Mouse (Mus musculus) adrenal gland, postnatal 10 days (tissue): ENCODE data around the gene Zcchc7. TPM values are rescaled to one million over a fixed set of nuclear protein-coding genes. Genes with fewer than 3 reads are reported as not detected.

ENCODE experiments used
- DNase-seq: peaks from one replicate; pipeline ENCODE4 v3.0.0; 2021; ENCODE audit warnings: mixed read lengths
- microRNA-seq: library from miRNA; unstranded; fragments of <30 nt; microRNA quantifications from one replicate; pipeline ENCODE4 v1.2.0, GENCODE M21; 2021
- total RNA-seq, 2 experiments: library from RNA; stranded (reverse); gene quantifications; 2 replicates each; pipeline ENCODE4 v1.2.3; 2021

The Zcchc7 gene
- total RNA-seq, 2 experiments from 2014 or later = 28.7 to 51.6 TPM

DNA sequence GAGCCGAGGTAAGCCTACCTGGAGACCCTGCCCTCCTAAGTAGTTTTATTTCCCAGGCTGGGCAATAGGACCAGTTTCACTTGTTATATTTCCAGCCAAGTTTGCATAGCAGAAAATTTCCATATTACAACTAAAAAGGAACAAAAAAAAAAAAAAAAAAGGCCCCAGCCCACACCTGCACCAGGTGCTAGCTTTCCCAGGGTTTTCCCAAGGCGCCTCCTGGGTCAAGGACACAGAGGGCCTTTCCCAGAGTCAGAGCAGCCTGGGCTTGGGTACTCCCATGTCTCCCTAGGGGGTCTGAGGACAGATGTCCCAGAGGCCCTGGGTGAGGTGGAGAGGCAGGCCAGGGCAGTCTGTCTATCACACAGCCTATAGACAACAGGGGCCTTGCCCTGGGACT is 209.5 kb downstream of the Zcchc7 start:
- no peak for DNase-seq

DNA sequence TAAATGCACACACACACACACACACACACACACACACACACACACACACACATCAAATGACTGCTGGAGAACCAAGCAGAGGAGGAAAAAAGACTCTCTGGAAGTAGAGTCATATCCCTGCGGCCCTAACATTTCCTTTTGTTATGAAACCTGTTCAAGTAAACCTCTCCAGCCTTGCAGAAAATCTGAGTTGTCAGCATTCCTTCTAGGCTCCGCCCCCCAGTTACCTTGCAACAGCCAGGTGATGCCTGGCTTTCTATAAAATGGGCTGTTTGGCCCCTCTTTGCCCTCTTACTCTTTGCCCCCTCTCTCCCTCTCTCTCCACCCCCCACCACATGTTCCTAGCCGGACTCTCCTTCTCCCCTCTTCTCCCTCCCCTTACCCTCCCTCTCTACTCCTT is 210.1 kb downstream of the Zcchc7 start:
- DNase-seq = no peak

DNA sequence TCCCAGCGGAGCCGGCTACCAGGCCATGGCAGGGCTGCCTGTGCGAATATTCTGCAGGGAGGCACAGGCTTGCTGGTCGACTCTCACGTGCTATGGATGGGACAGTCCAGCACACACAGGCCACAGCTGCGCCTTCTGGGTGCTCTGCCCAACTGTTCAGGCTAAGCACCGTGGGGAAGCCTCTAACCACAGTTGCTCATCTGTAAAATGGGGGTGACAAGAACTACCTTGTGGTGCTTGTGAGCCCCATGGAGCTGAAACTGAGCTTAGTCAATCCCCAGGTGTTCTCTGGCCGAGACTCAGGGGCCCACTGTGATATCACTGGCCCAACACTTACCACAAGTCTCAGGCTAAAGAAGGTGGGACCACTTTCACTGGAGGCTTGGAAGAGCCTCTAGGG is 211.7 kb downstream of the Zcchc7 start:
- DNase-seq = no peak

DNA sequence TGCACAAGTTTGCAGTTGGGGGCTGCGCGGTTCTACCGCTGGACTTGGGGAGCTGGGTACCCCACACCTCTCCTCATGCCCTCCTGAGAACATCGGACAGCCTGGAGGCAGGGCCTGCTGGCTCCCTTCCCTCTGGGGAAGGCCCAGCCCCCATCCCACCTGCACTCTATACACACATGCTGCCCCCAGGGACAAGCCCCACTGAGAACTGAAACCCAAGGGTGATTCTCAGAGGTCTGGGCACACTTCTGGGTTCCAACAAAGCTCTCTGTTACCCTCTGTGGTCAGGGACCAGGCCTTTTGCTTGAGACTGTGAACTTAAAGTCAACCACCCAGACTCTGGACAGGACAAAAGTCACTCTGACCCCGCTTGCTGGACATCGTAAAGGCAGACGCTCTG is 214.4 kb downstream of the Zcchc7 start:
- DNase-seq = no peak

DNA sequence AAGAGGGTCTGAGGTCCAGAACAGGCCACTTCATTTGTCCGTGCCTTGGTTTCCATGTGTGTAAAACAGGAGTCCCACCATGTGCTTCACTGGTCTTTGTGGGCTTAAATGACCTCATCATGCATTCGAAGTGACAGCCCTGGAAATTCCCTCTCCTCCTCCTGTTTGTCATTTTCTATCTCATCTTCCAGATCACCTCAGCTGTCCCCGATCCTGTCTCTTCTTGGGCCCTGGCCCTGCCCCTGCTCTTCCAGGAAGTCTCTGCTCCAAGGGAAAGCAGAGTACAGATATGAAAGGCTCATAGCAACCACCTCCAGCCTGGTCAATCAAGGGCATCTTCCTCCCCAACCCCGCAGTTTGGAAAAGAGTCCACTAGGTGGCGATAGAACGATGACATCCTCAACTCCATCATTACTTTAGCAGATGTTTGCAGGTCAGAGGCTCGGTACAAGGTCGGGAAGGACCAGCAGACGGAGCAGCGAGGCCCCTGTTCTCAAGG is 215.0 kb downstream of the Zcchc7 start:
- DNase-seq = peak; percentile 73

DNA sequence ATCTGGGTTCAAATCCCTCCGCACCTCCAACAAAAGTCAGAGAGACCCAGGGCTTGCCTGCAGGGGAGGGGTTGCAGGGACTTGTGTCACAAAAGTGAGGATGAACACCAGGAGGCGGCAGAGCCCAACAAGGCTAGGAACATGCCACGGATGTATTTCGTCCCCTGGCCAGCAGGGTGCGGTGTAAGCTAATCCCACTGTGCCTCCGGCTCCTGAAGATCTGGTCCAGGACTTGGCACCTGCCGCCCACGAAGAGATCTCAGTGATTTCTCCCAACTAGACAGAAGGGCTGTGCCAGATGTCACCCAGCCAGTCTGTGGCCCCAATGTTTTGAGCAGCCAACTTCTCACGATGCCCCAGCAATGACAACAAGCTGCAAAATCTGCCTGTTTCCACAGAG is 217.8 kb downstream of the Zcchc7 start:
- DNase-seq = peak; percentile 94

DNA sequence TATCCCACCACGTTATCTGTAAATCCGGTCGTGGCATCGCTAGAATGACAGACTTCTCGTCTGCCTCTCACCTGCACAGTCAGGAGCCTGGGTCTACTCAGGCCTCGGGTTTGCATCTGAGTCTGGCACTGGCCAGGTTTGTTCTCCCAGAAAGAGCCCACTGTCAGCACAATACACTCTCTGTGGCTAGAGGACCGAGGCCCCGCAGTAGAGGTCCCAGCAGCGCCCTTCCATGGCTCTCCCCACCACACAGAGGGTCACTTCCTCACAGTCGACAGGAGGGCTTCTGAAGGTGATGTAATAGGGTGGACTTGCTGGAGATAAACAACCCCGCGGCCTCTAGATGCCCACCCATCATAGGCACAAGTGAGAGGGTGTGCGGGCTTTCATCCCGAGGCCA is 218.2 kb downstream of the Zcchc7 start:
- no peak for DNase-seq

DNA sequence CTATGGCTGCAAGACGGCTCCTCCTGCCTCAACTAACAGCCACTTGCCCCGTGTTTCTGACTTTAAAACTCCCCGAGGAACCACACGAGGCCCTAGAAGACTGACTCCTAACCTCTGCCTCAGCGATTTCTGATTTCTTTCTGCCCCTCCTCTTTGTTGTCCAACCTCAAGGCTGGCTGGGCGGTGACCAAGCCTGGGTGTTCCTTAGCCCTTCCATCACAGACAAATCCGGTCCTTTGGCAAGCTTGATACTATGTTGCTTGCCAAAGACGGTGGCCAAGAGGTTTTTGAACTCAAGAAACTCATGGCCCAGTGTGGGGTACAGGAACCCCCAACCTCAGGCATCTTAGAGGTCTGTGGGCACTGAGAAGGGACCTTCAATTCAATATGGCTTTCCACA is 218.7 kb downstream of the Zcchc7 start:
- no peak for DNase-seq

DNA sequence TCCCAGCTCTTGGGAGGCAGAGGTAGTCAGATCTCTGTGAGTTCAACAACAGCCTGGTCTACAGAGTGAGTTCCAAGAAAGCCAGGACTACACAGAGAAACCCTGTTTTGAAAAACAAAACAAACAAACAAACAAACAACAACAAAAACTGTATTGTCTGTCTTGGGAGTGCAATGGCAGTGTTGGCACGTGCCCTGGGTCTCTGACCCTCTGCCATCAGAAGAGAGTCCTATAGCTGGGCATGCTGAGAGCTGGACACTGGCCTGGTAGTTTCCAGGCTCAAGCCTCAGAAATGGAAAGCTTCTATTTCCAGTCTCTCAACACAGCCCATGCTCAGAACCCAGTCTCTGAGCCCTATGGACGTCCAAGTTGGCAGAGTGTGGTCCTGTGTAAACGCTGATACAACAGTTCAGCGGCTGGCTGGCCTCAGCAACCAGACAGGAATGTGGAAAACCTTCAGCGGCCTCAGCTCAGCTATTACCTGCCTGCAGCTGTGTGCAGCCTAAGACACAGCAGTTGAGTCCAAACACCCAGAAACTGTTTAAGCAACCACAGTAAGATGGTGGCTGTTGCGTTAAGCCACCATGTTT is 220.4 kb downstream of the Zcchc7 start:
- no peak for DNase-seq

DNA sequence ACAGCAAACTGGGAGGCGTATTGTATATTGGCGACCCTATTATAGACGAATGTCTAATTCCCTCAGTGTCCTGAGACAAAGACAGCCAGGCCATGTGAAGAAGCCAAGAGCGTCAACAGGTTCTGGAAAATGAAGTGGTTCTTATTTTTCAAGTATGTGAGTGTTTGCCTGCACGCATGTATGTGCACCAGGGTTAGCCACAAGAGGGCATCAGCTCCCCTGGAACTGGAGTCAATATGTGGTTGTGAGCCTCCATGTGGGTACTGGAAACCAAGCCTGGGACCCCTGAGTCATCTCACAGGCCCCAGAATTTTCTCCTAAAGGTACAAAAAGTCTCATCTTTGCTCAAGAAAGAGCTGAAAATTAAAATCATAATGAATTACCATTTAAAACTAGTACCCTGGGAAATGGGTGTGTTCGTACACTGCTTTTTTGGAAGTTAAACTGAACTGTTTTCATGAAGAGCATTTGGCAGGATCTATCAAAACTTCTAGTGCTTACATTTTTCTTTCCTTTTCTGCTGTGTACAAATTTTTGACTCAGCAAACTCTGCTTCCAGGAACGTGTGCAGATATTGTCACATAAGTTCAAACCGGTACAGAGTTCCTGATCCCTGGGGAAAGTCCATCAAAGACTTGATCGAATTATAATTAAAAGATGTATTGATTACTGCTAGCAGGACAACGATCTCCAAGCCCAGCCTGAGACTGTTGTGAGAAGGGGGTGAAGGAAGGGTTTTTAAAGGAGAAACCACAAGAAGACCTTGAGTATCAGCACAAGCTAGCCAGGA is 221.4 kb downstream of the Zcchc7 start:
- no peak for DNase-seq

DNA sequence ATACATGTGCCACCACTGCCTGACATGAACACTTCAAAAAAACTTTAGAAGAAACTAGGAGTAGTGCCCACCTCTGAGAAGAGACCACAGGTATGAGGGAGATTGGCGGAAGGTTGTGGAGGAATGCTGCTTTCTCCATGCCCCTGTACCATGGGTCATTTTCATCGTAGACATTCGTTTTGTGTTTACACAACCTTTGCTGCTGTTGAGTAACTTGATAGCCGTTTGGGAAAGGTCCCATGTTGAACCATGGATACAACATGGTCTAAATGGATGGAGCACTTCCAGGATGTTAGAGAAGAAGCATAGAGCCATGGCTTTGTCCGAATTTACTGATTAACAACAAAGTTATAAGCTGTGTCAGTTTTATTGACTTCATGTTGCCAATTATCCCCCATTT is 222.5 kb downstream of the Zcchc7 start:
- no peak for DNase-seq

DNA sequence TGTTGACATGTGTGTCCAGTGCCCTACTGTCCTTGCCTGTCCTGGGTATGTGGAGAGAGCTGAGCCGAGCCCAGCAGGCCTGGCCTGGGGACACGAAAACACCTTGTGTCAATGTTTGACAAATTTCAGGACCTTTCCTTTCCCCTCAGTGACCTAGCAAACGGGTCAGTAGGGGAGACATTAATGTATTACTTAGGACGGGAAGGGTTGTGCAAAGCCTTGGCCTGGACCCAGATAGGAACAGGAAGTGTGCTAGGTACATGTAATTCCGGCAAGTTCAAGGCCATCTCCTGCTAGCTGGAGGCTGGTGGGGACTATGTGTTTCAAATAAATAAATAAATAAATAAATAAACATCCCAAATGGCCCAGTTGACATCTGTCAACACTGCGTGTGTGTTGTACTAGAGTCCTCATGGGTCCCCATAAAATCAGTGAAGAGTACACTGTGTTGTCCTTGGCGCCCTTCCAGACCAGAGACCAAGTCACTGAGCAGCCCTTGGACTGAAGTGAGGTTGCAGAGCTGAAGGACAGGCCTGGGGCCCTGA is 224.2 kb downstream of the Zcchc7 start:
- DNase-seq = peak; percentile 79

DNA sequence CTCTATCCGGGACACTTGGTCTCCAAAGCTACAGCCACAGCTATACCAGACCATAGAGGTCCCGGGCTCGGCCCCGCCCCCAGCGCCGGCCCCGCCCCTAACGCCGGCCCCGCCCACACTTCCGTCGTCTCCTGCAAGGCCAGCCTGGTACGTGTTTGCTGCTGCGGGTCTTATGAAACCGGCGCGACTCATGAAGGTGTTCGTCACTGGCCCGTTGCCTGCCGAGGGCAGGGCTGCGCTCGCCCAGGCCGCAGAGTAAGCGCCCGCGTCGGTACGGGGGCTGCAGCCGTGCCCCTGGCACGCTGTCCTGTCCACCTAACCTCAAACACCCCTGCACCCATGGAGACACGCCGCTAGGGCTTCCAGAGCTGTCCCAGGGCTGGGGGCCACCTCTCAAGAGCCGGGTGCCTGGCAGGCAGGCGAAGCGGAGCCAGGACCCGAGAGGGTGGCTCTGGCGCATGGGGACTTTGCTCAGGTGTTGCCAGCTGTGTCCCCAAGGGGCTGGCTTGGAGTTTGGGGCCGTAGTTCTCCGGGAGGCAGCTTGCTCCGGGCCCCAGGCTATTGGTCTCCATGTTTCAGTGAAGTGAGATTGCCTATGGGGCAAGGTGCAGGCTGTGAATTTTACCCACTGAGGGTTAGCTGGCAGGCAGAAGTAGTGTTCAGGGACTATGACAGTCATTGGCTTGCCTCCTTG is 225.8 kb downstream of the Zcchc7 start, which contains the start of gene Grhpr:
Gene Grhpr, plus strand, starts transcription at position 116 of the 694 bp plus-strand sequence.
- DNase-seq = peak; percentile 97

Small RNAs within 50 kb of the gene (microRNA-seq; reads per million reads assigned to microRNA genes)
- gene Gm22639 = not detected

Other genes starting within 250 kb of the Zcchc7 start
- 1 to 10 TPM; 2.9 to 5.5 TPM for gene Pax5, start 45.4 kb upstream of the Zcchc7 start, total RNA-seq
- 100 to 1,000 TPM; 145 to 194 TPM for gene Grhpr, start 225.5 kb downstream of the Zcchc7 start, total RNA-seq